Mouse (Mus musculus): Measurements from ENCODE around the gene Arg1.
A peak's percentile ranks its signal among the peaks of the same experiment; 100 is the strongest.

The Arg1 gene

DNA sequence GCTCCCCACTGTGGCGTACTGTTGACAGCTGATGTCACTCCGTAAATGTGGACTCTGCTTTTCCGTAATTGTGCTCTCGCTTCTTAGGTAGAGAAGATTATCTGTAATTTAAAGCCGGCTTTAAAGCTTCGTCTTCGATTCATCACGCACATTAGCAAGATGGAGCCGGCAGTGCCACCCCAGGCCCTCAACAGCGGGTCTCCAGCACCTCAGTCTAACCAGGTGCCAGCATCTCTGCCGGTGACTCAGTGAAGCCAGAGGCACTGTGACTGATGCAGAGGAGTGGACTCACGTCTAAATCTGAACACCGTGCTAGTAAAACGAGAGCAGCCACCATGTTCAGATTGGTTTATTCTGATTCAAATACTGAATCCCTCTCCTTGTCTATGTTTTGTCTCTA lies 14.7 kb downstream of the Arg1 start:
- DNase-seq (ENCODE audit: low read depth, low spot score) = no peak

DNA sequence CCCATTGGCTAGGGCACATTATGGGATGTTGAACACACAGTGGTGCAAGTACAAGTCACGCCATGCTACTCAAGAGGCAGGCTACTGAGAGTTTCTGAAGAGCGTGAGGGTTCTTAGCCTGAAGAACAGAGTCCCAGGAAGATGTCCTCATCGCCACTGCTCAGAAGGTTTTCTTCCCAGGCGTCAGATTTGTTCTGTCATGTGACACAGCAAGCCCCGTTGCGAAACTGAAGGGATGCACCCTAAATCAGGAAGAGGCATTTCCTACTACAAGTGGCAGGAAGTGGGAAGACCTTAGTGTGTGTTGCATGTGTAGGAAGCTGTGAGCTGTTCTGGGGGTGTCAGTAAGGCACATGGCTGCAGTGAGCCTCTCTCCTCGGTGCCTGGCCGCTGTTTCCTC lies 16.1 kb downstream of the Arg1 start:
- no peak for DNase-seq (ENCODE audit: low read depth, low spot score)

DNA sequence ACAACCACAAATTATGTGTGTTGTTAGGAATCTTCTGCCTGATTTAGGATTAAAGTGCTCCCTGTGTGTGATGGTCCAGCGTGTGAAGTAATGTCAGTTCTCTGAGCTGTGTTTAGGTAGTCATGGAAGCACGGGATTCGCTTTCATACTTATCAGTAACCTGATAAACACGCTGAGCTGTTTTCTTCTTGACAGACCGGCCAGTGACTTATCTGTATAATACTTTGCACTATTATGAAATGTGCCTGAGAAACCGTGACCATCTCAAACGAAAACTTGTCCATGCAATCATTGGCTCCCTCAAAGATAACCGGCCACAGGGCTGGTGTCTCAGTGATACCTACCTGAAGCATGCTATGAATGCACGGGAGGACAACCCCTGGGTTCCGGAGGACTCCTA lies 21.7 kb downstream of the Arg1 start:
- no peak for DNase-seq (ENCODE audit: low read depth, low spot score)

DNA sequence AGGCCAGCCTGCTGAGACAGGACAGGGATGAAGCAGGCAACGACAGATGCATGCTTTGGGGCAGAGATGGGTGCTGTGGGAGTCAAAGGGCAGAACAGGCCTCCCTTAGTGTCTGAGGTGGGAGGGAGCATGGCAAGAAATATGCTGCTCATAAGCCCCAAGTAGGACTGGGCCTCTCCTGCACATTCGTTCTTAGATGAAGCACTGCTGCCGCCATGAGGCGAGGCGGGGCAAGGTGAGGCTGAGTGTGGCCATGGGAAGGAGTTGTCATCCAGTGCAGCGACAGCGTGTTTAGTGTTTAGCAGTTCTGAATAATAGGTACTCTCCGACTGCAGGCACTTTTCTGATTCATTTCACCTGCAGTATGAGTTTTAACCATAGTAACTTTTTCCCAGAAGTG lies 31.4 kb downstream of the Arg1 start:
- DNase-seq (ENCODE audit: low read depth, low spot score) = no peak

DNA sequence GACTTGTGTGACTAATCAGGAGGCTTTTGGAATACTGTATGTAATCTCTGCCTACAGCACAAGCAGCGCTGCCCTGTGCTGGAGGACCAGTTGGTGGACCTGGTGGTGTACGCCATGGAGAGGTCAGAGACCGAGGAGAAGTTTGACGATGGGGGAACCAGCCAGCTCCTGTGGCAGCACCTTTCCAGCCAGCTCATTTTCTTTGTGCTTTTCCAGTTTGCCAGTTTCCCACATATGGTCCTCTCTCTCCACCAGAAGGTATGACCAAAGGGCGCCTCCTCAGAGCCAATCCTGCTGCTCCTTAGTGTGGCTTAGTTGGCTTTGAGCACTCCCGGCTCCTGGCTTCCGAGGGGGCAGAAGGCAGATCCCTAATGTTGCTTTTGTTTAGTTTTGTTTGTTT lies 38.9 kb downstream of the Arg1 start:
- DNase-seq (ENCODE audit: low read depth, low spot score) = no peak

DNA sequence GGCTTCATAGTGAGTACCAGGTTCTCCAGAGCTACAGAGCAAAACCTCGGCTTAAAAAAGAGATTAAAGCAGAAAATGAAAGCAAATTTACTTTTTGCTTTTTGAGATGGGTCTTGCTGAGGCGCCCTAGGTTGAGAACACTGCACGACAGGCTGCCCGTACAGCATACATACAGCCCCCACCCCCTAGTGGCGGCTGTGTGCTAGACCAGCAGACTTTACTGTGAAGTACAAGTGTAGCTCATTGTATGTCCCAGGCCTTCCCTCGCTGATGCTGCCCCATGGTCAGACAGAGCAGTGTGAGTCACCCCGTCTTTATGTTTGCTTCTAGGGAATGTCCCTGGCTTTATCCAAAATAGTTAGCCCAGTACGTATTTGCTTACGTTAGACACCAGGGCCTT lies 41.3 kb downstream of the Arg1 start:
- DNase-seq (ENCODE audit: low read depth, low spot score) = peak; percentile 7

DNA sequence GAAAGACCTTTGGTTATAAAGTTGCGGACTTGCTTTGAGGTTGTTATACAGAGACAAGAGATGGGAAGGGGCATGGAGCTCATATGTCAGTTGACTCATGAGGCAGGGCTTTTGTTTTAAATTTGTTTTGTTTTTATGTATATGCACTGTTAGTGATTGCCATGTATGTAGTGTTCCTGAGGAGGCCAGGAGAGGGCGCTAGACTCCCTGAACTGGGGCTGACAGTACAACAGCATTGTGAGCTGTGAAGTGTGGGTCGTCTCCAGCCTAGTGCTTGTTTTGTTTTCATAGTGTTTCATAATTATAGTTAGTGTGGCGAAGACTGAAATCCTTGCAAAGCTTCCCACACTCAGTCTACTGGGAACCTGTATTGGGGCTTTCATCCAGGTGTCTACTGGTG lies 53.7 kb downstream of the Arg1 start:
- DNase-seq (ENCODE audit: low read depth, low spot score) = no peak

DNA sequence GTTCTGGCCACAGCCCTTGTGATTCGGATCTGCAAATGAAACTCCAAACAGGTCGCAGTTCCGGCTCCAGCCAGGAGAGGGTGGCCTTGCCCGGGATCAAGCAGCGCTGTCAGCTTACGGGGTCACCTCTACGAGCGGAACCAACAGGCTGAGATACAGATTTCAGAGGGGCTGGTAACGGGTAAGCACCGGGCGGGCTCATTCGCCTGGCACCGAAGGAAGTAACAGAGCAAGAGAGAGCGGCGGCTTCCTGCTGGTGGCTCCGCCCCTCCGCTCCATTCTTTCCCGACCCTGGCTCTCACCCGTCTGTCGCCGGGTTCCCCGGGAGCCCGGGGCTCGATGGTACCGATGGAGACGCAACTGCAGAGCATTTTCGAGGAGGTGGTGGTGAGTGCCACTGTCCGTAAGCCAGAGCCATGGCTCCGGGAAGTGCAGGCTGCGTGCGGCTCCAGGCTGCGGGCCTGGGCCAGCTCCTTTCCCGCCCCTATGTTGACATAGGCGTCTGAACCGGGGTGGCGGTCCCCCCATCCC lies 57.5 kb downstream of the Arg1 start, which contains the start of gene Med23:
Med23 (plus strand) TSS at position 227 of the 531 bp plus-strand sequence.
- DNase-seq (ENCODE audit: low read depth, low spot score) = peak; percentile 91

All from embryo, embryonic 11.5 days (tissue).